Mouse (Mus musculus): ENCODE data around the gene E030018B13Rik.

Gene E030018B13Rik

DNA sequence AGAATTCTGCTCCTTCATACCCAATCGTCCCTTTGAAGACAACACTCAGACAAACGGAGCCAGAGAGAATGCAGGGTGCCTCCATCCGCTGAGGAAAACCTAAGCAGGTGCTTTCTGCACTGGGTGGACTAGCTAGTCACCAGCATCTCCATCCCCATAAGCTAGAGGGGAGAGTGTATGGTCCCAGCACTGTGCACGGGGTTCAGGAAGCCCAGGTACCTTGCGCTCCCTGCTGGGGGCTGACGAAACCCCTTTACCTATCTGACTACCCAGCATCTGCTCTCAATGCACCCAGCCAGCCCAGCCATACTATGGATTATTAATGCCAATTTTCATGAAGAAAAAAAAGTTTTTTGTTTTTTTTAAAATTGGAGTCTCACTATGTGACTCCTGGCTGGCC lies 47.5 kb downstream of the E030018B13Rik start:
- no peak for DNase-seq (ENCODE audit: low read depth, low spot score)

DNA sequence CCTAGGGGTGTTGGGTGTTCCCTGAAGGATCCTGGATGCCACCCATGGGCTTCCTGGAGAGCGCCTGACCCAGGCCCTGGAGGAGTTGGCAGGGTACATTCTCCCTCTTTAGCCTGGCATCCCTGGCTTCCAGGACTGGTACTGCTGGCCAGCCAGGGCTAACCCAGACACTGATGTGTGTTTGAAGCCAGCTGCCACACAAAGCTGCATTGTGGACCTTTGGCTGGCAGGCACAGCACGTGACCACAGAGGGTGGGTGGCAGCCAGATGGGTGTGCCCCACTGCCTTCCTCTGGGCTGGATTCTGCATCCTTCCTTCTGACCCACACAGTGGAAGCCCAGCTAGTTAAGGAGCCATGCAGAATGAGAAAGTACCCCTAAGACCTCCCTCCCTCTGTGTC lies 48.5 kb downstream of the E030018B13Rik start:
- no peak for DNase-seq (ENCODE audit: low read depth, low spot score)

DNA sequence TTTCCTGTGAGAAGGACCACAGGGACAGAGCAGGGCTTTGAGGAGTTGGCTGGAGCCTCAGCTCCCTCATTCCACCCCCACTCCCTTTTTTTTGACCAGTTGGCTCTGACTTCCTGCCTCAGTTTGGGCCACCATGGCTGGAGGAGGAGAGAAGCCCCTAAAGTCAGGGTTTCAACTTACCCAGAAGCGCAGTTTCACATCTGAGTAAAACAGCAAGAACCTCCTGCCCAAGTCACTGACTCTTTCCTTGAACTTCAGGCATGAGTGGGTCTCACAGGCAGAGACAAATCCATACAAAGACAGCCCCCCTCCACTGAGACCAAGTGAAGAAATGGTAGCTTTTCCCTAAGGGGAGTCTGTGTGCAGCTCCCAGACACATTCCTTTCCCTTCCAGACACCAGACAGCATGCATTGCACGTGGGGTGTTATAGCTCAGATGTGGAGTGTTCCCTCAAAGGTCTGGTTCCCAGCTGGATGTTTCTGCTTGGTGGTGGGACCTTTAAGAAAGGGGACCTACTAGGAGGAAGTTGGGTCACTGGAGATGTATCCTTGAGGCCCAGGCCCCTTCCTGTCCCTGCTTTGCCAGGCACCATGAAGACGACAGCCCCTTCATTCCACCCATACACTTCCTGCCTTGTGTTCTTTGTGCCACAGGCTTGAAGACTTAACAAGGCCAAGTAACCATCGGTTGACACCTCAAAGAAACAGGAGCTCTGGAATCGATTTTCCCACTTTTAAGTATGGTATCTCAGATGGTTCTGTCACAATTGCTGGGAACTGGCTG lies 49.2 kb downstream of the E030018B13Rik start:
- peak; percentile 35 for DNase-seq (ENCODE audit: low read depth, low spot score)

DNA sequence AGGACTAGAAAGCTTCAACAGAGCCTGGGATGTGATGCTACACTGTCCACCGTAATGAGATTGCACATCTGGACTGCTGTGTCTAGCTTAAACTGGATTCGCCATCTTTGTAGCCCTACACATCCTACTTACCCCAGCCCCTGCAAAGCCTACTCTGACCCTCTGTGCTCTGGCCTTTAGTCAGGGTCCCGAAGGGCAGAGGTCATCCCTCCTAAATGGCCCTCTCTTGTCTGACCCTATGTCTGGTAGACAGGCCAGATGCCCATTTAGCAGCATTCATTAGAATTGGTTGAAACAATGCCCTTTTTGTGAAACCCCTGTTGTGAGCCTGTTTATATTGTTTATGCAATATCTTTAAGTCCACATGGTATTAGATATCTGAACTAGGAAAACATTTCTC lies 53.3 kb downstream of the E030018B13Rik start:
- no peak for DNase-seq (ENCODE audit: low read depth, low spot score)
